Mouse (Mus musculus) left cerebral cortex, postnatal 4 days (tissue): ENCODE measurements around the gene Rnf152. TPM values are rescaled to one million over a fixed set of nuclear protein-coding genes. Genes with fewer than 3 reads are reported as not detected.

ENCODE experiments used
- DNase-seq: peaks from one replicate; pipeline ENCODE4 v3.0.0-alpha.2; 2022
- intact Hi-C: fragments of 180-260 bp; cut with DNase I; formaldehyde crosslinking; loops from one replicate; pipeline ENCODE4 v1.15.1; 2025
- total RNA-seq, 2 experiments: library from RNA; stranded (reverse); gene quantifications; 2 replicates each; pipeline ENCODE4 v1.2.3; 2021

Rnf152 gene
- 10 to 100 TPM; 36.3 to 38.9 TPM for total RNA-seq

DNA sequence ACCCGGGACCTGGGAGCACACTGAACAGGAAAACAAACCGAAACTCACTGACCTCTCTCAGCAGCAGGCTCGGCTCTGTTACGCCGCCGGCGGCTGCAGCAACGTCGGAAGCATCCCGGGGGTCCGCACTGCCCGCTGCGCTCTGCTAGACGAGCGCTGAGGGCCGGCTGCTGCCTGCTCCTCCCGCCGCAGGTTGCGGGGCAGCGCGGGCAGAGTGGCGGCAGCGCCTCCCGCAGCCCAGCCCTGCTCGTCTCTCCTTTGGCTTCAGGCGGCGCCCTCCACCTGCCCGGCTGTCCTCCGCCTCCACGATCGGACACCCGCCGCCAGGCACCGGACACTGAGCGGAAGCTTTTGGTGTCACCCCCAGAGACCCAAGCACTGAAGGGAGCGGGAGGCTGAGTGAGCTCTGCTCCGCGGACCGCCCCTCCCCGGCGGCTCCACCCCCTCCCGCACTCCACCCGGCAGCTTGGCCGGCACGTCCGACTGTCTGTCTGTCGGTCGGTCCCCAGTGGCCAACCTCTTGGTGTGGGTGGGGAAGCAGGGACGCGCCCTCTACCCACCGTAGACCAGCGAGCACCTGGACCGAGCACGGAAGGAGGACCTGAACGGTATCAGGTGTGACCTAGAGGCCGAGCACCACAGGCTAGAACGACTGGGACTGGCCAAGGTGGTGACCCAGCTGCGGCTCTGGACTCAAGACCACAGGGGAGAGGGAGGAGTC is at the start of gene Rnf152:
Gene Rnf152, minus strand, starts transcription at position 420 of the 721 bp plus-strand sequence.
- intact Hi-C loops, result no loop called here

DNA sequence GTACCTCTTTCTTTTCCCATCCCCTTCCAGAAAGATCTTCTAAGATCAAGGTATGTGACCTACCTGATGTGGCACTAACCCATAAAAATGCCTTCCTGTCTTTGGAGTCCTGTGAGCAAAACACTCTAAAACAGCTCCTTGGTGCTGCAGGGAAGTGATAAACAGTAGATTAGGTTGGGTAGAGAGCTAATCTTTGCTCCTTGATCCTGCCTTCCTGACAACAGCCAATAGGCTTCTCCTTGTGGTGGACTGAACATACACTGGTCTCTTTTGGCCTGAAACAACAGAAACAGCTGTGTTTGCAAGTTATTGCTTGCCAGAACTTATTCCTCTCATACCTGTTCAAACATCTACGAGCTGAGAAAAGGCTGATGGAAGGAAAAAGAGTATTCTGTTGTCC is 46.3 kb upstream of the Rnf152 start:
- intact Hi-C loops, result no loop called here
- DNase-seq, result no peak

More for the DNA sequence above, at the start of gene Rnf152:
- peak; percentile 53 for DNase-seq

DNA sequence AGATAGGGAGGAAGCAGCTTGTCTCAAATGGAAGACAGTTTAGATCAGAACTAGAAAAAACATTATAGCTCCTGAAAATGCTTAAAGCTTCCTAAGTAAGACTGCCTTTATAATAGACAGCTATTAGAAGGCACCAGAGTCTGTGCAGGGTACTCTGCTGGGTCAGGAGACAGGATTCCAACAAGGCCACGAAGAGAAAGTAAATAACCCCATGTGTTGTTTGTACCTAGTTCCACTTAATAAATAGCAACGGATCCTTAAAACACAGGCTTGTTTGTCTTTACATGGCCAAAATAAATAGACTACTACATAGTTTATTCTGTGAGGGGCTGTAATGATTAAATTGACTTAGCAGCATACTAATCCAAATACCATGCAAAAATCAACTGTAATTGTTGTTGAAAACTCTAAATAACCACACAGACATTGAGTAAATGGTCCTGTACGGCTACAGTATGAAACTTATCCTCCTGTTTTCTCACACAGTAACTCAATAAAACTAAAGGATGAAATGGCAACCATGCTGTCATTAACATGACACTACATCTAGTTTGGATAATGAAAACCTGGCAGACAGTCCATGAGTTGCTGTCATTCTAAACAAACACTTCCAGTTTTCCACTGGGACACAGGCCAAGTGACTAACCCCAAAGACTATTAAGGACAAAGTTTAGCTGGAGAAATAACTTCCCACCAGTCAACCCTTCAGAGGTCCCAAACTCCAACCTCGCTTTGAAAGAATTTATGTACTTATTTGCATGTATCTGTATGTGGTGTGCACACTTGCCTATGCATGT is 27.8 kb upstream of the Rnf152 start:
- intact Hi-C loops, result no loop called here
- DNase-seq, result peak; percentile 5

DNA sequence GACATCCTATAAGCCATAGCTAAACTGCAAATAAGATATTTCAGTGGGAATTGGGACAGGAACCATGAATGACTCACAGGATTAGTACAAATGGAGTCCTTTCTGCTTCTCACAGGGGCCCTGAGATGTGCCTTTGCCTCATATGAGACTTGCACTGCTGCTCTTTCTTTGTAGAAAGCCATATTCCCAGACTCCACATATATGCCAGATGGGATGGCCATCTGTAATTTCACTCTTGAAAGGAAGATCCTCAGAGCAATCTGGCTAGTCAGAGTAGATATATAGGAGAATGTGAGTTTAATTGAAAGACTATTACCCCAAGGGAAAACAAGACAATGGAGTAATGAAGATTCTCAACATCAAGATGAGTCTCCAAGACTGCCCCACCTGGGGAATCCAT is 21.0 kb upstream of the Rnf152 start:
- no peak for DNase-seq

DNA sequence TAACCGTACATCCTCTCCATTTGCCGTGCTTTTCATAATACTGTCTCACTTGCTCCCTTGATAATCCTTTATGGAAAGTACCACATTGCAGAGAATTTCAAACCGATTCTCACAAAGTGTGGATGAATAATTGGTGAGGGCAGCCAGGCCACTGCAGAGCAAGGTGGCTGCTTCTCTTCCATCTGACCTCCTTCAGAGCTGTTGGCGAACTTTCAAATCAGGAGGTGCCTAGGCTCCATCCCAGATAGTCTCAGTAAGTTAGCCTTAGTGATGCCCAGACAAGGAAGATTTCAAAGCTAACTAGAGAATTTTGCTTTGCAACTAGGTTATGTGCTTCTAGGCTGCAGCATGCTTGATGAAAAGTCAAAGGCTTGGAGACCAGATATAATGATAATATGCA is 18.1 kb upstream of the Rnf152 start:
- intact Hi-C loops, result no loop called here
- no peak for DNase-seq

More for the DNA sequence above, 21.0 kb upstream of the Rnf152 start:
- intact Hi-C loops, result no loop called here

DNA sequence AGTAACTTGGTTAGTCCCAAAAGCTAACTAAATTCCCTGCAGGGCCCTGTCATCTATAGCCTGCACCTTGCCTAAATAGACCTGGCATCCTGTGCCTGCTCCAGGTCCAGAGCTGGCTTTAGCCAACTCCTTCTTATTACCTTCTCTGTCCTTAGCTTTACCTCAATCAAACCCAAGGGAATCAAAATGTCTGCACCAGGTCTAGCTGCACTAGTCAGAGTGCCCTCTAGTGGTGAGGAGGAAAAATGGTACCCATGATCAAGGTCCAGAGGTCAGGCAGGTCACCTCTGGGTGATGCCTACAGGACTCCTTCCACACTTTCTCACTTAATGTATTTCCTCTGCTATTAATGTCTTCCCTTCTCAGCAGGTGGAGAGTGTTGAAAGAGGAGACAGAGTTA is 6.2 kb upstream of the Rnf152 start:
- no peak for DNase-seq
- intact Hi-C loops, result no loop called here

DNA sequence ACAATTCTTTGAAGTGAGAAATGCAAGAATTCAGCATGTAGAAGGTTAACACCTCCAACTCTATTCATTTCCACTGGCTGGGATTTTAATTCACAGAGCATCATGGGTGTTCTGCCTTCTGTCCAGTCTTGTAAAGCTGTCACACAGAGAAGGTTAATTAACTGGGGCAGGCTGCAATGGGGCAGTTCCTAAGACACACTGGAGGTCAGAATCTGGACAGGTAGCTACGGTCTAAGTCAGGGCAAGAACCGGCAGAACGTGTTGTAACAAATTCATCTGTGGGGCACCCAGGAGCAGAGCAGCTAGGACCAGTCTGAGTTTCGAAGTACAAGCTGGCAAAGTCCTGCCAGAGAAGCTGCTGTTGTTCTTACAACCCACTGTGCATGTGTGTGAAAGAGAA is 2.4 kb upstream of the Rnf152 start:
- no peak for DNase-seq
- intact Hi-C loops, result no loop called here

DNA sequence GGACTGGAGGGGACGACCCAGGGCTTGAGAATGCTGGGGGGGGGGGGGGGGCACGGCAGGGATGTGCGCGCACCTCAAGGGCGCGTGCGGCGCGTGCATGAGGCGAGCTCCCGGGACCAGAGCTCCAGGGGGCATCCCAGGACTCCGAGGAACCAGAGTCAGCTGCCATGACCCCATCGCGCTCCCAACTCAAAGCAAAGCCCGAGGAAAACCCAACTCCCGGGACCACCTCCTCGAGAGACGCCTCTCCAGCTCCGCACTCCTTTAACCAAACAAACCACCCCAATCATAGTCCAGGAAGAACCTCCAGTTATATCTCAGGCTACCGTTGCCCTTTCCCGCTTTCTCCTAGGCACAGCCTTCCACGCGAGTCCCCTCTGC is 610 bp downstream of the Rnf152 start:
- peak; percentile 30 for DNase-seq
- intact Hi-C loops, result no loop called here

DNA sequence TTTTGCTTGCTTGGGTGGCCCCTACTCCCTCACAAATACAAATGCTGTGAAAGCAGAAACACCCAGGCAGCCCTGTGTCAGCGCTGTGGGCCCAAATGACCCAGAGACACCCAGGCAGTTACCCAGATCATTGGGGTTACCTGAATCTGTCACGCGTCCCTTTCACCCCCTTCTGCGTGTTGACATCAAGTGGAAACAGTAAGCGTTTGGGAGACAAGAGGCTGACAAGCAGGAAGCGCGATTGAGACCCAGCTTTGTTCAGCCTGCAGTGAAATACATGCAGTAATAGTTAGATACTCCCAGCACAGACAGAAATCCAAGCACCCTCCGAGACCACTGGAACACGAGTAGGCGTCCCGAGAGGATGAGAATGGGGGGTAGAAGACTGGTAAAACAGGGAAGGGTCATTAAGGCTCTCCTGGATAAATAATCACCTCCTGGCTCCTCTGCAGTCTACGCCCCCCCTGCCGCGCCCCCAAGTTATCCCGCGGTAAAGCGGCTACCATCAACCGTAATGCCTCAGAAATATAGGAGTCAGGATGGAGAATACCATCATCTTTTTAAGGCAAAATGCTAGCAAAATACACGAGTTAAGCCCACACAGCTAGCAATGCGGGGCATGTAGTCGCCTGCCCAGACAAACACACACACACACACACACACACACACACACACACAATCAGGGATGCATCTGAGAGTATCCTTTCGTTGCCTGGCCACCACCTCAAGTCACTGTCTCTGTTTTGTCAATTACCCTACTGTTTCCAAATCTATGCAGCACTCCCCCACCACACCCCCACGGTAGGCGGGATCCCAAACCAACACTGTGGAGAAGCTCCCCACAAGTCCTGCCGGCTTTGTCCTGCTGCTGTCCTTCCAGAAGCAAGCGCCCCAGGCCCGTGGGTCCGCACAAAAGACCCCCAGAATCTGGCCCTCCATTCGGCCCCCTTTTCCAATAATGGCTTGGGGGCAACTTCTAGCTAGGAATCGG is 1.3 kb downstream of the Rnf152 start:
- peak; percentile 52 for DNase-seq
- intact Hi-C loops, result no loop called here

DNA sequence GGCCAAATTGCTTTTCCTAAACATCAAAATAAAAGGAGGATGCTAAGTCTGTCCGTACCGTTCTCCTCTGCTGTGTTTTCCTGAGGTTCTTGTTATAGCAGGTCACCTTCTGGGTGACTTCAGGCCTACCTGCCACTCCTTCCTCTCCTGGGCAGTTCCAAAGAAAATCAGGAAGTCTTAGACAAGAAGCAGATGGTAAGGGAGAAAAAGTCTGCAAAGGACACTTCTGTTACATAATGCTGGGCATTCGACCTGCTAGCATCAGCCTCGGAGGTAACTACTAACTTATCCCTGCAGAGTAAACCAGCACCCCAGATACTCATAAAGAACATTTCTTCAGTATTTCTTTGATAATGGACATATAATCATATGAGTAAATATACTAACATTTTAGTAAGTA is 4.7 kb downstream of the Rnf152 start:
- intact Hi-C loops, result no loop called here
- no peak for DNase-seq

DNA sequence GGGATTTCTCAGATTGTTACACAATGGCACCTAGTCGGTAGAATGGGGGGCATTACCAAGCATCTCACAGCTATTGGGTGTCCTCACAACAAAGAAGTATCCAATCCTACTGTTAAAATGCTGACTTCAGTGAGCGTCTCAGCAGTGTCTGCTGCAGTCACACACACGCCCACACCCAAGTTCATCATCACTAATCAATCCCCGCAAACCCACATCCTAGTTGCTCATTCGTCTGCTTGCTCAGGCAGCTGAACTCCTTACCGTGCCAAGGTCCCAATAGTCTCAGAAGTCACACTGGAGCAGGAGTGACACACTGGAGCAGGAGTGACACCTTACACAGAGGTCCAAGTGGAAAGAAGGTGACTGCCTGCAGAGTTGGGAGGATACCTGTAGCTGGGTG is 14.2 kb downstream of the Rnf152 start:
- intact Hi-C loops, result no loop called here
- no peak for DNase-seq

DNA sequence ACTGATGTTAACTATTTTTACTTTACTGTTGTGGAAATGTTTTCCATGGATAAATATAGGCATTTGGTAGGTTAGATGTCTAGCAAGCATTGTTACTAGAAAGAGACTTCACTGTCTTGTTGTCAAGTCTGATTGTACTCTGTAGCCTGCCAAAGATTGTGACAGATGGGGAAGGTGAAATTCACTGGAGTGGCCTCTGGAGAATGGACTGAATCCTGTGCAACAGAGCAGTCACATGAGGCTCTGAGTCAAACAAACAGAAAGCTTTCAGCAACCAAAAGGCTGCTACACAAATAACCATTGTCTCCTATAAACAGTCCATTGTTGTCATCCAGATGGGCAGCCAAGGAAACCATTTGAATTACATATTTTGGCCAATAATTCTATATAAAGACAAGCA is 15.6 kb downstream of the Rnf152 start:
- no peak for DNase-seq
- intact Hi-C loops, result no loop called here

DNA sequence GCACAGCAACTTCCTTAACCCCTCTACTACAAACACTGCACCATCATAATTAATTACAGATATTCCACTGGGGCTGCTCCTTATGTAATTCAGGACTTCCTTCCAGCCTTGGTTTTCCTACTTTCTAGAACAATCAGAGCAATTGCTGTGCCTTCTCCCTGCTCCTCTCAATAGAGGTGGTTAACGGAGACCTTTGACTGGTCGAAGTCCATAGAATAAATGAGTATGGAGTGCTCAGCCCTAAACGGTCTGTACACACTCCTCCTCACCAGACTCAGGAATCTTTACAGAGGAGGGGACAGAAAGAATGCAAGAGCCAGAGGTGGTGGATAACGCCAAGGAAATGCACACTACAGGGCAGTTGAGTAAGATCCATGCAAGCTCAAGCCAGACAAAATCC is 19.1 kb downstream of the Rnf152 start:
- intact Hi-C loops, result no loop called here
- no peak for DNase-seq

DNA sequence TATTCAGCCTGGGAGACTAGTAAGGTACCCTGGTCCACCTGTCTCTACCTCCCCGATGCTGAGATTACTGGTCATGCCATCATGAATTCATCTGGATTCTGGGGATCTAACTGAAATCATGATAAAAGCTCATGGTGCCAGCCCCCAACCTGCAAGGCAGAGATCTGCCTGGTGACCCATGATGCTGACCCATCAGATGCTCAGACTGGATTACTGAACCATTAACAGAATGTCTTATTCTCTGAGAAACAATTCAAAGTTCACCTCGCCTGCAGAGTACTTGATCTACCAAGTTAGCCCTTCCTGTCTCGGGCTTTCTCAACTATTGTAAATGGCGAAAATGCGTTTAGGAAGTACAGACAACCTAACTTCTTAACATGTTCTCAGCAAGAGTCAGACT is 20.4 kb downstream of the Rnf152 start:
- intact Hi-C loops, result no loop called here
- DNase-seq, result no peak

DNA sequence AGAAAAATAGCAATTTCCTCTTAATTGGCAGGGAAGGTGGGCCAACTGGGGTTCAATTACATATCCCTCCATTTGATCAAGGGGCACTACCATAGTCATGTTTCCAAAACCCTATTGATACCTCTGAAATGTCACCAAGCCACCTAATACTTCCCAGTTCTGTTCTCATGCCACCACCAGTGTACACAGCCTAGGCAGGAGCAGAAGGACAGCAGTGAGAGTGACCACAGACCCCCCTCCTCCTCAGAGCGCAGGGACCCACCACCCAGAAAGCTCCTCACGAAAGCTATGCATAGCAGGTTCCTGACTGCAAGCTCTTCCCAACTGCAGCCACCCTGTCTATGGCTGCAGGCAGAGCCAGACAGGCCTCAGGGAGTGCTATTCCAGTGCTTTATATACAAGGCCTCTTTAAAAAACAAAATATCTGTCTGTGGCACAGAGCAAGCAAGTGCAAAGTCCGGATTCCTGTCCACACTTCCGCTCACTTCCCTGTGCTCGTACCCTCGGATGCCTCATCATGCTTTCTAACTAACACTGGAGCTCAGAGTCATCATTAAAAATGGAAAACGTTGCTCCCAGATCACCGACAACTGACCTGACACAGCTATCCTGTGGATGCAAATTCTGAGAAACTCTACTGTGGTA is 24.3 kb downstream of the Rnf152 start:
- intact Hi-C loops, result no loop called here
- no peak for DNase-seq

DNA sequence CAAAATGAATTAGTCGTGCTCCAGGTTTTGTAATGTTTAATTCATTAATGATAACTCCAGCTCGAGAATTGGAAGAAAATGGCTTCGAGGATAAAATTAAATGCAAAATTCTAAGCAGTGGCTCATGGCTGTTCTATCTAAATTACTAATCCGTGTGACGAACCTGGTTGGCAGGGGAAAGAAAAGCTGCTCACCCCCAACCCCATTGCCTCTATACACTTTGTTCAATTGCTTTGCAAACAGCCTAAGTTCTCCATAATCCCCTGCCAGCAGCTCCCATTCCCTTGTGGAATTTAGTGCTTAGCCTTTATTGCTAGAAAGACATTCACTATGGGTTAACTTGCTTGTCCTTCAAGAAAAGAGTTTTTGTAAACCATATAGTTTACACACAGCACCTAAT is 24.9 kb downstream of the Rnf152 start:
- intact Hi-C loops, result no loop called here
- DNase-seq, result no peak

DNA sequence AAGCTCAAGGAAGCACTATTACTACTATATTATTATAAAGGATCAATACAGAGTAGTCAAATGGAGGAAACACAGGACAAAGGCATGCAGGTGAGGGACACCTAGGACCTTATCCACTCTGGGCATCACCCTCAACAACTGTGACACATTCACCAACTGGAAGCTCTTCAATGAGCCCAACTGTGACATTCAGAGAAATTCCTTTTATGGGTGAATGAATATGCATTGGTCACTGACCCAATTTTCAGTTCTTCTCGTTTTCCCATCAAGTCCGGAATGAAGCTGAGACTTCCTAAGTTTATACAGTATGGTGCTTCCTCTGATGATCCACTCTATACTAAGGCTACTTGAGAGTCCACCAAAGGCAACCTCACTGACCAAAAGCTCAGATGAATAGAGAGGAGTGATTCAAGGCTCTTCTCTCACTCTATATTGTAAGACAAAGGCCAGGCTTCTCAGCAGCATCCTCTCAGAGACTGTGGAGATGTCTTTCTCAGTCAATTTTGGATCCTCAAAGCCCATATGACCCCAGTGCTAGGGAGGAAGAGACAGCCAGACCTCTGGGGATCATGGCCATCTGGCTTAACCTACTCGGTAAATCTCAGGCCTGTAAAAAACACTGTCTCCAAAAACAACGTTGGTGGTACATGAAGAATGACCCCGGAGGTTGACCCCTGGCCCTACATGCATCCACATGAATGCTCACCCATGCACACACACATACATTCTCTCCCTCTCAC is 25.8 kb downstream of the Rnf152 start:
- no peak for DNase-seq
- intact Hi-C loops, result no loop called here

DNA sequence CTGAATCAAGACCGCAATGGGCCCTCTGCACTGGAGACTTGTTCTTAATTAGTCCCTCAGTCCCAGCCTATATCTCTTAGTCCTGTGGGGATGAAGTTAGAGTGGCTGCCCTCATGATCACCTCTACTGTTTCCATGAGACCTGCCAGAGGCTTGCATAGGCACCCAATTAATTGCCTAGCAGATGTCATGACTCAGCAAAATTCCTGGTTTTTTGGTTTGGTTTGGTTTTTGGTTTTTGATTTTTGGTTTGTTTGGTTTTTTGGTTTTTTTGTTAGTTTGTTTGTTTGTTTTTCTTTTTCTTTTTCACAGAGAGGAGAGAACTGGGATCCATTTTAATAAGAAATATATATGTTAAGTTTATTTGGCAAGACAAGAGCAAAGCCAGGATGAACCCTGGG is 28.7 kb downstream of the Rnf152 start:
- intact Hi-C loops, result no loop called here
- no peak for DNase-seq

DNA sequence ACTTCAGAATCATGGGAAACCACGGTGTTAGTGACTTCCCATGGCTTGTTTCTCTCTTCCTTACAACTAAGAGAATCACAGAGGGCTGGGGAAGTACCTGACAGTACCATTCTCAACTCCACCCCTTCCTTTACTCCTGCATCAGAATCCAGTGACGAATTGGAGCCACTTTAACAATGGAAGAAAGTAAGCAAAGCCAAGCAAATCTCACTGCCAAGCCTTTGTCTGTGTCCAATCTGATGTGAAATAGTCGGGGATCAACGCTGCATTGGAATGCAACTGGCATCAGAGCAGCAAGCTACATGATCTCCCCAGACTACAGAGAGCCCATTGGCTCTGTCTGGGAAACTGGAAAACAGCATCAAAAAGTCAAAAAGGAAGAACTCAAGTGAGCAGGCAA is 31.9 kb downstream of the Rnf152 start:
- DNase-seq, result no peak

More for the DNA sequence above, 31.9 kb downstream of the Rnf152 start:
- intact Hi-C loops, result no loop called here
